Mouse (Mus musculus): ENCODE measurements around the gene Pfdn4. TPM values are rescaled to one million over a fixed set of nuclear protein-coding genes. Genes with fewer than 3 reads are reported as not detected.

Pfdn4 gene
- 63.4 and 65.1 TPM in 2 replicates for polyA plus RNA-seq (2012; rRNA removed)

DNA sequence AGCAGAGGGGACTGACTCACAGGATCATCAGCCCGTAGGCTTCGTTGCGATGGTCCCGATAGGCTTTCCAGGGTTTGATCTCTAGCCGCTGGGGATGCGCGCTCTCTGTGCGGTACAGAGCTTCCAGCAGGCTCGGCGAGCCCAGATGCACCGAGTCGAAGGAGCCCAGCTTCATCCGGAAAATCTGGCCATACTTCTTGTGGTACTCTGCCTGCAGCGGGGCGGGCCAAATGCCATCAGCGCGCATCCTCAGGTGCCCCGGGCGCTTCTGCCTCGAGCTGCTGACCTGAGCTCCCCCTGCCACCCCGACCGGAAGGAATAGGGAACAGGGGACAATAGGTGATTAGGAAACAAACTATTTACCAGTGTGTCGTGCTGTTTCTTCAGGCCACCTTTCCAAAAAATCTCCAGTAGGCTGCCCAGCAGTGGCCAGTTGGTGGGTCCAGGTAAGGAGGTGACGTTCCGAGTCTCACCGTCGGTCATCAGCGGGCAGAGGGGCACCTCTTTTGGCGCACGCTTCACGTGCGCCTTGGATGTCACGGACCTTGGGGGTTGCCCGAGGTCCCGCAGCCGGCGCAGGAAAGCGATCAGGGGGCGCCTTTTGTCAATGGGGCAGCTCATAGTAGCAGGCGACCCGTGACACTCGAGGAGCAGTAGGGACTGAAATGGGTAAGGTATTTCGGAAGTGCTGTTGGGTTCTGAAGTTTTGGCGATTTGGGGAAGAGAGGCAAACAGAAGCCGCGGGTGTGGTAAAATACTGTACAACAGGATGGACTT, at the start of gene Pfdn4:
Gene Pfdn4 (plus strand): TSS at position 275 of the 777 bp plus-strand sequence.

DNA sequence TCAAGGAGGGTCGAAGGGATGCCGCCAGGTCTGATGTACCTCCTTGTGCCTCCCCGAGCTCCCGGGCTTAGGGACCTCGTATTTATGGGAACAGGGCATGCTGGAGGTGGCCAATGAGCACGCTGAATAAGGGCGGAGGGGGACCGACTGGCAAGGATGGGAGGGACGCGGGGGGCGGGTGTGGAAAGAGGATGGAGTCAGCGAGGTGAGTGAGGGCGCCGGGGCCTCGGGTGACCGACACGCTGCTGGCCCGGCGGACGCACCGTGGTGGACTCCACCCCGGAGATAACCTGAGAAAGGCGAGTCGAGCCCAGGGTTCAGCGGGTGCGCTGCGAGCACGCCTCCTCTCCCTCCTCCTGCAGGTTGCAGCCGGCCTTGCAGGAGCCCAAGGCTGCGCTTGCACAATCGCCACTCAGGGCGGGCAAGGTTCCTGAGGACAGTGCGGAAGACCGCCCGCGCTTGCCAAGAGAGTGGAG, 901 bp downstream of the Pfdn4 start, which contains the start of gene Cyp24a1:
Gene Cyp24a1 (minus strand): TSS at position 55 of the 476 bp plus-strand sequence.

Other genes with a start within 250 kb of the Pfdn4 start
- gene Bcas1, start 68.6 kb upstream of the Pfdn4 start, polyA plus RNA-seq (2012; rRNA removed): 1.1 and 2.6 TPM in 2 replicates
- 0.04 TPM in 2 replicates for gene Cyp24a1, start 717 bp downstream of the Pfdn4 start, polyA plus RNA-seq (2012; rRNA removed)
- gene 4930470P17Rik, start 105.6 kb downstream of the Pfdn4 start, polyA plus RNA-seq (2012; rRNA removed): not detected in 2 replicates
- gene Dok5, start 235.4 kb downstream of the Pfdn4 start, polyA plus RNA-seq (2012; rRNA removed): 9.0 and 11.1 TPM in 2 replicates